Mouse (Mus musculus) Patski (cell line): Measurements from ENCODE around the gene Otog. TPM values are rescaled to one million over a fixed set of nuclear protein-coding genes. Genes with fewer than 3 reads are reported as not detected.

ENCODE experiments used
- ATAC-seq: fragments of 100-300 bp; one replicate; pipeline ENCODE4 v1.8.0; 2021
- CTCF ChIA-PET: fragments of 350-600 bp; sonication (Branson Sonifier 250); formaldehyde crosslinking; loops from one replicate; lab custom pipeline; 2022; ENCODE audit warnings: inconsistent platforms; lab: Charles Lee
- POLR2A ChIA-PET: fragments of 350-600 bp; sonication (Branson Sonifier 250); formaldehyde crosslinking; loops from one replicate; lab custom pipeline; 2022; ENCODE audit warnings: antibody characterized with exemption, inconsistent platforms; lab: Charles Lee
- DNase-seq: peaks from one replicate; pipeline ENCODE4 v3.0.0-alpha.2; 2011; ENCODE audit warnings: low read depth, low spot score
- H3K27me3 ChIP-seq: fragments of 371-371 bp; one replicate; pipeline ENCODE4 v1.5.1; 2021
- CTCF ChIP-seq: fragments of 100-300 bp; IDR thresholded peaks from one replicate; pipeline ENCODE4 v1.5.1; 2021
- in situ Hi-C: fragments of 300-500 bp; cut with MboI; formaldehyde crosslinking; loops from 3 replicates; pipeline ENCODE4 v1.11.1; 2018; ENCODE audit warnings: low pct_unique_long_range_greater_than_20kb, mixed read lengths
- polyA plus RNA-seq: library from polyadenylated mRNA; unstranded; gene quantifications from one replicate; pipeline ENCODE4 v1.2.3, GENCODE M21; 2021

Otog gene
- not detected for polyA plus RNA-seq

- DNase-seq = no peak
- H3K27me3 ChIP-seq = no peaks in the 10 kb centered on the region
- in situ Hi-C loops = no loop called here
- ChIA-PET POLR2A (no interaction called here), CTCF (no interaction called here)
- no peak for TF ChIP-seq CTCF
- no peak for ATAC-seq
Observed at GRCm38 (mm10) chr7:46240696-46241095, at the start of gene Otog. Gene Otog, plus strand, starts transcription at chr7:46240987.

- TF ChIP-seq CTCF = no peak
- ChIA-PET POLR2A (no interaction called here), CTCF (no interaction called here)
- in situ Hi-C loops = no loop called here
- ATAC-seq (no peak), DNase-seq (no peak)
- peaks cover 32% of the 10 kb centered on the region for H3K27me3 ChIP-seq
Observed at GRCm38 (mm10) chr7:46195356-46195755, 45.4 kb upstream of the Otog start.

- DNase-seq (no peak), ATAC-seq (no peak)
- no peak for TF ChIP-seq CTCF
- in situ Hi-C loops = loop anchor here (5.0 kb wide), 1 partner anchor 98 kb away; the partner anchor contains the start of gene Kcnj11
- peaks cover 14% of the 10 kb centered on the region for H3K27me3 ChIP-seq
- ChIA-PET POLR2A (no interaction called here), CTCF (no interaction called here)
Observed at GRCm38 (mm10) chr7:46200021-46200420, 40.8 kb upstream of the Otog start.

- no peak for DNase-seq
- in situ Hi-C loops = loop anchor here (5.0 kb wide), 1 partner anchor 99 kb away; the partner anchor contains the start of gene Kcnj11
Observed at GRCm38 (mm10) chr7:46201649-46202048, 39.1 kb upstream of the Otog start.

GRCm38 (mm10) chr7:46204046-46204471 is 36.7 kb upstream of the Otog start:
- ATAC-seq (no peak), DNase-seq (no peak)
- H3K27me3 ChIP-seq = peaks cover 14% of the 10 kb centered on the region
- no peak for TF ChIP-seq CTCF
- CTCF ChIA-PET = no interaction called here
- in situ Hi-C loops = loop anchor here (5.0 kb wide), 1 partner anchor 102 kb away; the partner anchor contains the start of gene Kcnj11
- POLR2A ChIA-PET = no interaction called here

More at GRCm38 (mm10) chr7:46201649-46202048, 39.1 kb upstream of the Otog start:
- TF ChIP-seq CTCF = no peak
- H3K27me3 ChIP-seq = peaks cover 16% of the 10 kb centered on the region
- ChIA-PET CTCF (no interaction called here), POLR2A (no interaction called here)
- no peak for ATAC-seq

- in situ Hi-C loops = loop anchor here (5.0 kb wide), 1 partner anchor 102 kb away; the partner anchor contains the start of gene Kcnj11
- DNase-seq (no peak), ATAC-seq (no peak)
- ChIA-PET POLR2A (no interaction called here), CTCF (no interaction called here)
- peaks cover 18% of the 10 kb centered on the region for H3K27me3 ChIP-seq
- no peak for TF ChIP-seq CTCF
Observed at GRCm38 (mm10) chr7:46204775-46205174, 36.0 kb upstream of the Otog start.

GRCm38 (mm10) chr7:46208131-46208530 is 32.7 kb upstream of the Otog start:
- in situ Hi-C loops = no loop called here
- ATAC-seq (no peak), DNase-seq (no peak)
- H3K27me3 ChIP-seq = peaks cover 26% of the 10 kb centered on the region
- ChIA-PET POLR2A (no interaction called here), CTCF (no interaction called here)
- no peak for TF ChIP-seq CTCF

- DNase-seq (no peak), ATAC-seq (no peak)
- in situ Hi-C loops = no loop called here
- TF ChIP-seq CTCF = no peak
- ChIA-PET CTCF (interaction anchor here (1.3 kb wide), 1 partner anchor 114 kb away, joined by 4 read pairs; no protein-coding TSS in a partner anchor), POLR2A (interaction anchor here (0.7 kb wide), 1 partner anchor 295 kb away, joined by 3 read pairs; no protein-coding TSS in a partner anchor)
- peaks cover 29% of the 10 kb centered on the region for H3K27me3 ChIP-seq
Observed at GRCm38 (mm10) chr7:46210276-46210675, 30.5 kb upstream of the Otog start.

GRCm38 (mm10) chr7:46216481-46216880 is 24.3 kb upstream of the Otog start:
- in situ Hi-C loops = no loop called here
- TF ChIP-seq CTCF = no peak
- H3K27me3 ChIP-seq = peaks cover 22% of the 10 kb centered on the region
- ChIA-PET POLR2A (interaction anchor here (0.7 kb wide), 1 partner anchor 731 kb away, joined by 4 read pairs; no protein-coding TSS in a partner anchor), CTCF (no interaction called here)
- DNase-seq = no peak
- no peak for ATAC-seq

GRCm38 (mm10) chr7:46218415-46218814 is 22.4 kb upstream of the Otog start:
- H3K27me3 ChIP-seq = peaks cover 18% of the 10 kb centered on the region
- in situ Hi-C loops = no loop called here
- no peak for ATAC-seq
- DNase-seq = no peak
- CTCF ChIA-PET = no interaction called here
- POLR2A ChIA-PET = no interaction called here
- no peak for TF ChIP-seq CTCF

GRCm38 (mm10) chr7:46220591-46221129 is 20.1 kb upstream of the Otog start:
- DNase-seq (no peak), ATAC-seq (no peak)
- peaks cover 17% of the 10 kb centered on the region for H3K27me3 ChIP-seq
- ChIA-PET POLR2A (no interaction called here), CTCF (interaction anchor here (1.1 kb wide), 1 partner anchor 53 kb away, joined by 3 read pairs; no protein-coding TSS in a partner anchor)
- in situ Hi-C loops = no loop called here
- TF ChIP-seq CTCF = no peak
